Mouse (Mus musculus): ENCODE data around the gene Unc45b. TPM values are rescaled to one million over a fixed set of nuclear protein-coding genes. Genes with fewer than 3 reads are reported as not detected.
"Not testable (repeated sequence)": the region's sequence is repeated elsewhere in the genome, so short reads cannot be mapped to it uniquely, and the experiment has no call there.

Gene Unc45b
- polyA plus RNA-seq, 1 experiment from 2014 or later, result 11.5 TPM

DNA sequence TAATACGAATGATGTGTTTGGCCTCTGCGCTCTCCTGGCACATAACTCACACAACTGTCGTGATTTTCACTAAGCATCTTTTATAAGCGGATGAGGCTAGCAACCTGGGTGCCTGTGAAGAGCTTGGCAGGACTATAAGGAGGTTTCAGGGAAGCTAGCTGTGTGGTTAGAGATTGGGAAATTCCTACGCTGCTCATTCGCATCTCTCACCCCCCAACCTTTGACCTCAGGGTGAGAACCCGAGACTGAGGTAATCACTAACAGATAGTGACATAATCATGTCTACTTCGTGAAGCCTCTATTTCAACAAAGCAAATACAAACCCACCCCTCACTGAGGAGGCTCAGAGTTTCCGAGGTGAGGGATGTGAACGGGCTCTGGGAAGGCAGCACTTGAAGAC is 10.4 kb downstream of the Unc45b start:
- no peak overlapping the region for H3K4me2 ChIP-seq
- no peak overlapping the region for H3K4me3 ChIP-seq (replicated peaks)
- peaks cover 53% of the 10 kb centered on the region for H3K27me3 ChIP-seq
- H3K27ac ChIP-seq, result no peak overlapping the region
- ATAC-seq (ENCODE audit: insufficient number of reproducible peaks, insufficient read depth, low FRiP score, low TSS enrichment, low read depth), result no peak
- H3K36me3 ChIP-seq, result no peaks in the 10 kb centered on the region
- no peaks in the 10 kb centered on the region for H3K9me3 ChIP-seq
- H3K4me1 ChIP-seq (replicated peaks), result no peaks in the 10 kb centered on the region
- WGBS, result 49% methylated on average over 10 of the region's 10 CpGs
- H3K9ac ChIP-seq (replicated peaks), result no peak overlapping the region

DNA sequence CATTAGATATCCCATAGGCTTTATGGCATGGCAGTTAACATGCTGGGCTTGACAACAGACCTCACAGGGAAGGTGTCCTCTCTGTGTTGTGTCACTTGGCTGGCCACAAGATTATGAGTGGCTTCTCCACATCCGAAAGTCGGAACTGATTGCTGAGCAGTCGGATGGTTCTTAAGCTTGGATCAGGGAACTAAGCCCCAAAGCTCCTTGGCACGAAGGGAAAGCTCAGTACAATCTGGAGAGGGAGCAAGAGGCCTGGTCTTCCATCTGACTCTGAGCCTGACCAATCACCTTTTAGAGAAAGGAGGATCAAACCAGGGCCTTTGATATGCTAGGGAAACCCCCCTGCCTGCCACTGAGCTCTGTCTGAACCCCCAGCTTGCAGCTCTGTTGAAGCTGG is 11.3 kb downstream of the Unc45b start:
- no peak for ATAC-seq (ENCODE audit: insufficient number of reproducible peaks, insufficient read depth, low FRiP score, low TSS enrichment, low read depth)
- peaks cover 59% of the 10 kb centered on the region for H3K27me3 ChIP-seq
- no peaks in the 10 kb centered on the region for H3K4me1 ChIP-seq (replicated peaks)
- H3K9me3 ChIP-seq, result no peaks in the 10 kb centered on the region
- H3K36me3 ChIP-seq, result no peaks in the 10 kb centered on the region
- no peak overlapping the region for H3K4me3 ChIP-seq (replicated peaks)
- H3K9ac ChIP-seq (replicated peaks), result no peak overlapping the region
- 69% methylated on average over 4 of the region's 4 CpGs for WGBS
- no peak overlapping the region for H3K4me2 ChIP-seq
- no peak overlapping the region for H3K27ac ChIP-seq

DNA sequence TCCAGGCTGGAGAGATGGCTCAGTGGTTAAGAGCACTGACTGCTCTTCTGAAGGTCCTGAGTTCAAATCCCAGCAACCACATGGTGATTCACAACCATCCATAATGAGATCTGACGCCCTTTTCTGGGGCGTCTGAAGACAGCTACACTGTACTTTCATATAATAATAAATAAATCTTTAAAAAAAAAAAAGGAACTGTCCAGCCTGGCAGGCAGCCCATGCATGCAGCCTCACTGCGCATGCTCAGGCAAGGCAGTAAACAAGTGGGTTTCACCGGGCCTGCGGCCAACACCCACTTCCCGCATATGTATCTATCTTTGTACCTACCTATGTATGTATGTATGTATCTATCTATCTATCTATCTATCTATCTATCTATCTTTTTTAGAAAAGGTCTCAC is 13.6 kb downstream of the Unc45b start:
- not testable (repeated sequence) for H3K27ac ChIP-seq; H3K36me3 ChIP-seq; H3K4me2 ChIP-seq; H3K4me1 ChIP-seq (replicated peaks); H3K9ac ChIP-seq (replicated peaks); H3K9me3 ChIP-seq; ATAC-seq (ENCODE audit: insufficient number of reproducible peaks, insufficient read depth, low FRiP score, low TSS enrichment, low read depth); H3K4me3 ChIP-seq (replicated peaks)
- WGBS, result 89% methylated on average over 6 of the region's 6 CpGs
- peaks cover 68% of the 10 kb centered on the region for H3K27me3 ChIP-seq

DNA sequence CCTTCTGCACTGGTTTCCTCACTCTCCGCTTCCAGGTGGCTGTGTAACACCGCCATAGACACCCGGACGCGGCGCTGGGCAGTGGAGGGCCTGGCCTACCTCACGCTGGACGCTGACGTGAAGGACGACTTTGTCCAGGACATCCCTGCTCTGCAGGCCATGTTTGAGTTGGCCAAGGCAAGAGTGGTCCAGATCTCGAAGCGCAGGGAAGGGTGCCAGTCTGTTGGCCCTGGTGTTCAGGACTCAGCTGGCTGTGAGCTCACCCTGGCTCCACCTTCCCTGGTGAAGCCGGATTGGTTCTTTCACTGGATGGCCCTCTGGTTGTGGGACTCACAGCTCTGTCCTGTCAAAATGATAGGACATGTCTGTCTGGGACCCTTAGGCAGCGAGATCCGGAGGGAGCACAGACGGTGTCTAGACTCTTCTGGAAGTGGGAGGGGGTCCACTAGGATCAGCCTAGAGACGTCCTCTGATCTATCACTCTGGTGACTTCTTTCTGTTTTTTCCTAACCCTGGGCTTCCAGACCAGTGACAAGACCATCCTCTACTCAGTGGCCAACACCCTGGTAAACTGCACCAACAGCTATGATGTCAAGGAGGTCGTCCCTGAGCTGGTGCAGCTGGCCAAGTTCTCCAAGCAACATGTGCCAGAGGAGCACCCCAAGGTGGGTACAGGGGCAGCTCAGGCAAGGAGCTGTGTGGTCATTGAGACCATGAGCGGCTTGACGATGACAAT is 18.7 kb downstream of the Unc45b start:
- Histone ChIP-seq H3K4me2 (no peak overlapping the region), H3K27me3 (peaks cover 81% of the 10 kb centered on the region), H3K36me3 (no peaks in the 10 kb centered on the region), H3K4me1 (replicated peaks) (peaks cover 11% of the 10 kb centered on the region), H3K9me3 (no peaks in the 10 kb centered on the region), H3K4me3 (replicated peaks) (no peak overlapping the region), H3K27ac (no peak overlapping the region), H3K9ac (replicated peaks) (no peak overlapping the region)
- ATAC-seq (ENCODE audit: insufficient number of reproducible peaks, insufficient read depth, low FRiP score, low TSS enrichment, low read depth), result no peak
- WGBS, result 27% methylated on average over 20 of the region's 20 CpGs

DNA sequence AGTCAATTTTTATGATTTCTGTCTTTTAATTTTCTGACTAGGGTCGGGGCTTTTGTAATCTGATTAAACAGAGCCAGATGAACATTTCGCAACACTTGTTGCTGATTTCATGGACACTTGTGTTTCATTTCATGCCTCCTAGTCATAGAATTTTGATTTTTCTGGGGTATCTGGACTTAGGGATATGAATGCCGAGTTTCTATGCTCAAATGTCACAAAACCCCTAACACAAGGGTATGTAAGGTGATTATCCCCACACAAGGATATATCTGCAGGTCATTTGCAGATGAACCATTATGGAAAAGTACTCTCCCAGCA is 19.2 kb downstream of the Unc45b start:
- Histone ChIP-seq H3K4me1 (replicated peaks) (peaks cover 11% of the 10 kb centered on the region), H3K27ac (no peak overlapping the region), H3K9ac (replicated peaks) (no peak overlapping the region), H3K27me3 (peaks cover 87% of the 10 kb centered on the region), H3K4me3 (replicated peaks) (no peak overlapping the region), H3K4me2 (no peak overlapping the region), H3K9me3 (no peaks in the 10 kb centered on the region), H3K36me3 (no peaks in the 10 kb centered on the region)
- ATAC-seq (ENCODE audit: insufficient number of reproducible peaks, insufficient read depth, low FRiP score, low TSS enrichment, low read depth), result no peak
- 43% methylated on average over 3 of the region's 3 CpGs for WGBS

DNA sequence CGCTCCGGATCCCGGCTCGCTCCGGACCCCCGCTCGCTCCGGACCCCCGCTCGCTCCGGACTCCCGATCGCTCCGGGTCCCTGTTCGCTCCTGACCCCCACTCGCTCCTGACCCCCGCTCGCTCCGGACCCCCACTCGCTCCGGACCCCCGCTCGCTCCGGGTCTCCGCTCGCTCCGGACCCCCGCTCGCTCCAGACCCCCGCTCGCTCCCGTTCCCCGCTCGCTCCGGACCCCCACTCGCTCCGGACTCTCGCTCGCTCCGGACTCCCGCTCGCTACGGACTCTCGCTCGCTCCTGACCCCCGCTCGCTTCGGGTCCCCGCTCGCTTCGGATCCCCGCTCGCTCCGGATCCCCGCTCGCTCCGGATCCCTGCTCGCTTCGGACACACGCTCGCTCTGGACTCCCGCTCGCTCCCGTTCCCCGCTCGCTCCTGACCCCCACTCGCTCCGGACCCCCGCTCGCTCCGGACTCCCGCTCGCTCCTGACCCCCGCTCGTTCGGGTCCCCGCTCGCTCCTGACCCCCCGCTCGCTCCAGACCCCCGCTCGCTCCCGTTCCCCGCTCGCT is 20.1 kb downstream of the Unc45b start:
- H3K4me3 ChIP-seq (replicated peaks), result peak overlapping the region; percentile 50
- not testable (repeated sequence) for H3K36me3 ChIP-seq; H3K27ac ChIP-seq; ATAC-seq (ENCODE audit: insufficient number of reproducible peaks, insufficient read depth, low FRiP score, low TSS enrichment, low read depth); H3K9me3 ChIP-seq
- H3K27me3 ChIP-seq, result peaks cover 90% of the 10 kb centered on the region
- under 1% methylated on average over 78 of the region's 85 CpGs for whole genome bisulfite sequencing
- peaks cover 11% of the 10 kb centered on the region for H3K4me1 ChIP-seq (replicated peaks)
- 0 out of 2 replicates have a peak overlapping the region, but pooled peaks have one; percentile 31 for H3K9ac ChIP-seq (replicated peaks)
- H3K4me2 ChIP-seq, result peak overlapping the region; percentile 93

DNA sequence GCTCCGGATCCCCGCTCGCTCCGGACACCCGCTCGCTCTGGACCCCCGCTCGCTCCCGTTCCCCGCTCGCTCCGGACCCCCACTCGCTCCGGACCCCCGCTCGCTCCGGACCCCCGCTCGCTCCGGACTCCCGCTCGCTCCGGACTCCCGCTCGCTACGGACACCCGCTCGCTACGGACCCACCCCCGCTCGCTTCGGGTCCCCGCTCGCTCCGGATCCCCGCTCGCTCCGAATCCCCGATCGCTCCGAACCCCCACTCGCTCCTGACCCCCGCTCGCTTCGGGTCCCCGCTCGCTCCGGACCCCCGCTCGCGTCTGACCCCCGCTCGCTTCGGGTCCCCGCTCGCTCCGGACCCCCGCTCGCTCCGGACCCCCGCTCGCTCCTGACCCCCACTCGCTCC is 20.8 kb downstream of the Unc45b start:
- not testable (repeated sequence) for H3K36me3 ChIP-seq; H3K9me3 ChIP-seq; ATAC-seq (ENCODE audit: insufficient number of reproducible peaks, insufficient read depth, low FRiP score, low TSS enrichment, low read depth); H3K27ac ChIP-seq
- H3K9ac ChIP-seq (replicated peaks), result peak overlapping the region; percentile 57
- H3K4me2 ChIP-seq, result peak overlapping the region; percentile 93
- H3K27me3 ChIP-seq, result peaks cover 91% of the 10 kb centered on the region
- peaks cover 11% of the 10 kb centered on the region for H3K4me1 ChIP-seq (replicated peaks)
- H3K4me3 ChIP-seq (replicated peaks), result peak overlapping the region; percentile 50
- WGBS, result 1% methylated on average over 55 of the region's 63 CpGs

DNA sequence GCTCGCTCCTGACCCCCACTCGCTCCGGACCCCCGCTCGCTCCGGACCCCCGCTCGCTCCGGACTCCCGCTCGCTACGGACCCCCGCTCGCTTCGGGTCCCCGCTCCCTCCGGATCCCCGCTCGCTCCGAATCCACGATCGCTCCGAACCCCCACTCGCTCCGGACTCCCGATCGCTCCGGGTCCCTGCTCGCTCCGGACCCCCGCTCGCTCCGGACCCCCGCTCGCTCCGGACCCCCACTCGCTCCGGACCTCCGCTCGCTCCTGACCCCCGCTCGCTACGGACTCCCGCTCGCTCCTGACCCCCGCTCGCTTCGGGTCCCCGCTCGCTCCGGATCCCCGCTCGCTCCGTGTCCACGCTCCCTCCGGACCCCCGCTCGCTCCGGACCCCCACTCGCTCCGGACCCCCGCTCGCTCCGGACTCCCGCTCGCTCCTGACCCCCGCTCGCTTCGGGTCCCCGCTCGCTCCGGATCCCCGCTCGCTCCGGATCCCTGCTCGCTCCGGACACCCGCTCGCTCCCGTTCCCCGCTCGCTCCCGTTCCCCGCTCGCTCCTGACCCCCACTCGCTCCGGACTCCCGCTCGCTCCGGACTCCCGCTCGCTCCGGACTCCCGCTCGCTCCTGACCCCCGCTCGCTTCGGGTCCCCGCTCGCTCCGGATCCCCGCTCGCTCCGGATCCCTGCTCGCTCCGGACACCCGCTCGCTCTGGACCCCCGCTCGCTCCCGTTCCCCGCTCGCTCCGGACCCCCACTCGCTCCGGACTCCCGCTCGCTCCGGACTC is 21.5 kb downstream of the Unc45b start:
- H3K4me3 ChIP-seq (replicated peaks), result peak overlapping the region; percentile 50
- peak overlapping the region; percentile 57; the same call in 1 of the 2 replicates for H3K9ac ChIP-seq (replicated peaks)
- H3K27me3 ChIP-seq, result peaks cover 91% of the 10 kb centered on the region

DNA sequence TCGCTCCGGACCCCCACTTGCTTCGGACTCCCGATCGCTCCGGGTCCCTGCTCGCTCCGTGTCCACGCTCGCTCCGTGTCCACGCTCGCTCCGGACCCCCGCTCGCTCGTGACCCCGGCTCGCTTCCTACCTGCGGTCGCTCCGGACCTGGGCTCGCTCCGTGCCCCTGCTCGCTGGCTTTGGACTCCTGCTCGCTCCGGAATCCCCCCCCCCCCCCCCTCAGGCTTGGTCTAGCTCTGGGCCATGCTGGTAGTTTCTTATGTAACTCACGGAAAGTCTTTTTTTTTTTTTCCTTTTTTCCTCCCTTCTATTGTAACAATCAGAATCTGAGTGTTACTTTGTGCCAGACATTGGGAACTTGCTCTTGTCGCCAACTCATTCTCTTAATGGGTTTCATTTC is 22.8 kb downstream of the Unc45b start:
- H3K4me2 ChIP-seq, result peak overlapping the region; percentile 93
- 2% methylated on average over 28 of the region's 29 CpGs for WGBS
- ATAC-seq (ENCODE audit: insufficient number of reproducible peaks, insufficient read depth, low FRiP score, low TSS enrichment, low read depth), result no peak
- H3K36me3 ChIP-seq, result no peaks in the 10 kb centered on the region
- peaks cover 11% of the 10 kb centered on the region for H3K4me1 ChIP-seq (replicated peaks)
- no peaks in the 10 kb centered on the region for H3K9me3 ChIP-seq
- H3K4me3 ChIP-seq (replicated peaks), result peak overlapping the region; percentile 50
- H3K9ac ChIP-seq (replicated peaks), result peak overlapping the region; percentile 52; the same call in 1 of the 2 replicates
- peaks cover 94% of the 10 kb centered on the region for H3K27me3 ChIP-seq
- no peak overlapping the region for H3K27ac ChIP-seq

More for the DNA sequence above, 21.5 kb downstream of the Unc45b start:
- not testable (repeated sequence) for H3K9me3 ChIP-seq; ATAC-seq (ENCODE audit: insufficient number of reproducible peaks, insufficient read depth, low FRiP score, low TSS enrichment, low read depth); H3K27ac ChIP-seq; H3K36me3 ChIP-seq
- under 1% methylated on average over 104 of the region's 119 CpGs for WGBS
- peaks cover 11% of the 10 kb centered on the region for H3K4me1 ChIP-seq (replicated peaks)
- H3K4me2 ChIP-seq, result peak overlapping the region; percentile 93

DNA sequence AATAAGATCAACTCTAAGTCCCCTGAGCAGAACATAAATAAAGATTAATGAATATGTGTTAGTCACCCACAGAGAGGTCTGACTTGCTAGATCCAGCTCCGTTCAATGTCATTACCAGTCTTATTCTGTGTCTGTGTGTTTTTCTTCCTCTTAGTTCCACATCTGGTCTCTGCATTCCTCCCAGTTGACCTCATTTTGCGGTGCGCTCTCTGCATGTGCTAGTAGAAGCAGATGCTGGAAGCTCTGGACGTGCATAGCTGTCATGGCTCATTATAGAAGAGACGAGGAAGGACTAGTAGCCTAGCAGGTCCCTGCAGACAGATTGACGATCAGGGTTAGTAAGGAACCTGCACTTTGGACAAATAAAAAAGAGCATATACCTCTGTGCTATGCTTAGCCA is 33.0 kb downstream of the Unc45b start:
- Histone ChIP-seq H3K36me3 (no peaks in the 10 kb centered on the region), H3K4me3 (replicated peaks) (no peak overlapping the region), H3K4me2 (no peak overlapping the region), H3K9me3 (no peaks in the 10 kb centered on the region), H3K9ac (replicated peaks) (no peak overlapping the region), H3K27ac (no peak overlapping the region), H3K4me1 (replicated peaks) (no peaks in the 10 kb centered on the region), H3K27me3 (peaks cover 43% of the 10 kb centered on the region)
- ATAC-seq (ENCODE audit: insufficient number of reproducible peaks, insufficient read depth, low FRiP score, low TSS enrichment, low read depth), result no peak
- 31% methylated on average over 6 of the region's 6 CpGs for WGBS

DNA sequence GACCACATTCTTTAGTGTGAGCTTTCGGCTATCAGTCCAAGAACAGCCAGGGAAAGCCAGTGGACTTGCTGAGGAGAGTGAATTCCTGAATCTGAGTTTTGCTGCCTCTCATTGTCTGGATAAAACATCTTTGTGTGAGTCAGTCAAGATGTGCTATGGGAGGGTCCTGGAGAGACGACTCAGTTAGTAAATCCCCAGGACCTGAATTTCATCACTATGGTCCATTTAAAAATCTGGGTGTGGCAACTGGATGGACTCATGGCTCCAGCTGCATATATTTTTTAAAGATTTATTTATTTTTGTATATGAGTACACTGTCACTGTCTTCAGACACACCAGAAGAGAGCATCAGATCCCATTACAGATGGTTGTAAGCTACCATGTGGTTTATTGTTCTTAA is 35.3 kb downstream of the Unc45b start:
- Histone ChIP-seq H3K27me3 (peaks cover 42% of the 10 kb centered on the region), H3K4me1 (replicated peaks) (no peaks in the 10 kb centered on the region), H3K27ac (no peak overlapping the region), H3K9me3 (no peaks in the 10 kb centered on the region), H3K4me2 (no peak overlapping the region), H3K36me3 (no peaks in the 10 kb centered on the region), H3K4me3 (replicated peaks) (no peak overlapping the region), H3K9ac (replicated peaks) (no peak overlapping the region)
- no peak for ATAC-seq (ENCODE audit: insufficient number of reproducible peaks, insufficient read depth, low FRiP score, low TSS enrichment, low read depth)
- 60% methylated on average over 2 of the region's 2 CpGs for WGBS
